Mouse (Mus musculus) embryonic facial prominence, embryonic 13.5 days (tissue): ENCODE data around the gene Bpifa1. TPM values are rescaled to one million over a fixed set of nuclear protein-coding genes. Genes with fewer than 3 reads are reported as not detected.
"Not testable (repeated sequence)": the region's sequence is repeated elsewhere in the genome, so short reads cannot be mapped to it uniquely, and the experiment has no call there.

Source experiments
- ATAC-seq: fragments of 200-750 bp; cut with Nextera tagmentation; 2 replicates; pipeline ENCODE4 v1.8.0; 2017; ENCODE audit warnings: low read depth; ENCODE audit not compliant: insufficient number of reproducible peaks, insufficient read depth, low FRiP score, low TSS enrichment
- H3K27ac ChIP-seq: fragments of 300-500 bp; sonication (generic); 2 replicates; pipeline ENCODE4 v1.5.1; 2015; ENCODE audit warnings: moderate library complexity, mild to moderate bottlenecking, inconsistent platforms
- H3K27me3 ChIP-seq: fragments of 300-500 bp; sonication (generic); 2 replicates; pipeline ENCODE4 v1.6.1; 2015; ENCODE audit warnings: mild to moderate bottlenecking, inconsistent platforms
- H3K36me3 ChIP-seq: fragments of 300-500 bp; sonication (generic); 2 replicates; pipeline ENCODE4 v1.6.1; 2015; ENCODE audit warnings: mild to moderate bottlenecking, inconsistent platforms
- H3K4me1 ChIP-seq: fragments of 300-500 bp; sonication (generic); 2 replicates; pipeline ENCODE4 v1.6.1; 2015; ENCODE audit warnings: inconsistent platforms
- H3K4me2 ChIP-seq: fragments of 300-500 bp; sonication (generic); 2 replicates; pipeline ENCODE4 v1.6.1; 2015; ENCODE audit warnings: moderate library complexity, mild to moderate bottlenecking, inconsistent platforms
- H3K4me3 ChIP-seq: fragments of 300-500 bp; sonication (generic); 2 replicates; pipeline ENCODE4 v1.5.1; 2015; ENCODE audit warnings: mild to moderate bottlenecking, inconsistent platforms
- H3K9ac ChIP-seq: fragments of 300-500 bp; sonication (generic); 2 replicates; pipeline ENCODE4 v1.6.1; 2015; ENCODE audit warnings: mild to moderate bottlenecking, inconsistent platforms
- H3K9me3 ChIP-seq: fragments of 300-500 bp; sonication (generic); 2 replicates; pipeline ENCODE4 v1.6.1; 2016; ENCODE audit warnings: inconsistent platforms
- WGBS: fragments of 180-500 bp; shearing (Covaris S2); methylation state at CpG from one replicate; pipeline ENCODE4 v1.1.7; 2015; ENCODE audit warnings: mixed read lengths; 5-methylcytosine and 5-hydroxymethylcytosine counted together
- polyA plus RNA-seq: library from polyadenylated mRNA; unstranded; fragments of >200 nt; fragmentation: Nextera tagmentation; extraction: Ambion mirVana; gene quantifications from 2 replicates; pipeline ENCODE4 v1.2.1, GENCODE M21; 2015

The Bpifa1 gene
- polyA plus RNA-seq, 1 experiment from 2014 or later, result 4.7 TPM

DNA sequence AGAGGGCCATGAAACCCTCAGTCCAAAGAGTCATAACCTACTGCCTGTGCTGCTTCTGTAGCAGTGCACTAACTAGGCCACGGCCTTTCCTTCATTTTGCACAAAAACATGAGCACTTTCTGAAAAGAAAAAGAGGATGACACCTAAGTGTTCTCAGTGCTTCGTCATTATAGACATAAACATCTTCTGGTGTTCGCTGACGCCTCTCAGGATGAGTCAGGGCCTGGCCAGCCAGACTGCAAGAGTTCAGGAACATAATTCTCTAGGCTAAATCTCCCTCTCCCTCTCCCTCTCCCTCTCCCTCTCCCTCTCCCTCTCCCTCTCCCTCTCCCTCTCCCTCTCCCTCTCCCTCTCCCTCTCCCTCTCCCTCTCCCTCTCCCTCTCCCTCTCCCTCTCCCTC is 40.4 kb downstream of the Bpifa1 start:
- 88% methylated on average over 4 of the region's 4 CpGs for WGBS
- H3K4me1 ChIP-seq, H3K4me3 ChIP-seq, H3K27me3 ChIP-seq, H3K9ac ChIP-seq, H3K27ac ChIP-seq, H3K36me3 ChIP-seq, H3K9me3 ChIP-seq, ATAC-seq, H3K4me2 ChIP-seq: not testable (repeated sequence)

DNA sequence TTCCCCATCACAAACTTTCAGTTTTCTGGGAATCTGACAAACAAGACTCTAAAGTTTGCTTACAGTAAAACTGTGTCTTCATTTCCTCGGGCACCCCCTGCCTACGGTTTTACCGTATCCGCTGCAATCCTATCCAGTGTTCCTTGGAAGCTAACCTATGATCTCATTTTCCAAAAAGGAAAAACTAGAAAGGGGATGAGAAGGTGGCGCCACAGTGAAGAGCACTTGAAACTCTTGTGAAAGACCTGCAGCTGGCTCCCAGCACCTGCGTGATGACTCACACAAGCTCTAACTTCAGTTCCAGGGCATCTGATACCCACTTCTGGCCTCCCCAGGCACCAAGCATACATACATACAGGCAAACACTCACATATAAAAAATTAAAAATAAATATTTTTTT is 42.6 kb downstream of the Bpifa1 start:
- Histone ChIP-seq H3K9me3 (no peaks in the 10 kb centered on the region), H3K4me1 (no peaks in the 10 kb centered on the region), H3K4me3 (no peak overlapping the region), H3K9ac (no peak overlapping the region), H3K27ac (no peak overlapping the region), H3K36me3 (no peaks in the 10 kb centered on the region), H3K4me2 (no peak overlapping the region), H3K27me3 (no peaks in the 10 kb centered on the region)
- no peak for ATAC-seq
- 83% methylated on average over 6 of the region's 6 CpGs for WGBS

DNA sequence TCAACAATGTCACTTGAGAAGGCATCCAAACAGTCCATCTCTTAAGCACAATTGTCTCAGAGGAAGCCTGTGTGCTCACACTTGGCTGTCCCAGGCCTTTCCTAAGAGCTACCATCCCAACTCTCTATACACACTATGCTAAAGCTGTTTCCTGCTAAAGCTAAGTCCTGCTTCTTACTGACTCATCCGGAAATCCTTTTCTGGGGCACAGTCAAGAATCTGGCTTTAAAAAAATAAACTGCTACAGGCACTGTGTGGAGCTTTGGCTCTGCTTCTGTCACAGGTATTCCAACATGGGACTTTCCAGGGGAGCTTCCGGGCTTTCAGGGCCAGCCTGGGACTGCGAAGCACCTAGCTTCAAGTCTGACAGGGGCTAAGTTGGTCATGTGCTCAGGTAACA is 43.1 kb downstream of the Bpifa1 start:
- Histone ChIP-seq H3K9me3 (no peaks in the 10 kb centered on the region), H3K27ac (no peak overlapping the region; the same call in 1 of the 2 replicates), H3K4me2 (no peak overlapping the region), H3K27me3 (no peaks in the 10 kb centered on the region), H3K9ac (no peak overlapping the region), H3K4me3 (no peak overlapping the region), H3K4me1 (no peaks in the 10 kb centered on the region), H3K36me3 (no peaks in the 10 kb centered on the region)
- WGBS, result 80% methylated on average over 3 of the region's 3 CpGs
- no peak for ATAC-seq

DNA sequence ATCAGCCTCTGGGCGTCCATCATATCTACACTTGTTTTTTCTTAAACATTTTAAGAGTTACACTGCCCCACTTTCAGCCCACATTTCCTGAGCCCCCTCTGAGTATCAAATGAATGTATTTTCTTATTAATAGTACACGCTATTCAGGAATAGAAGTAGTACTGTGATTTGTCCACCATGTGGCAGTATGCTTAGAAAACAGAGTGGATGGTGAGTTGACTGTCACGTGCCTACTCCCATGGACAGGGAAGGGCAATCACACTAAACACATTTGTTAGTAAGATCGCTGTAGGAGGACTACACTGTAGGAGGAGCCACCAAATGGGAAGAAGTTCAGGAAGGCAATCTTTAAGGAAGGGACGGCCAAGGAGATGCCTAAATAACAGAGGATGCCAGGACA is 44.8 kb downstream of the Bpifa1 start:
- H3K9me3 ChIP-seq, result no peaks in the 10 kb centered on the region
- WGBS, result 42% methylated on average over 5 of the region's 5 CpGs
- no peak overlapping the region for H3K27ac ChIP-seq
- no peak overlapping the region for H3K9ac ChIP-seq
- H3K4me1 ChIP-seq, result no peaks in the 10 kb centered on the region
- H3K4me2 ChIP-seq, result no peak overlapping the region
- H3K27me3 ChIP-seq, result no peaks in the 10 kb centered on the region
- no peaks in the 10 kb centered on the region for H3K36me3 ChIP-seq
- no peak for ATAC-seq
- H3K4me3 ChIP-seq, result no peak overlapping the region

DNA sequence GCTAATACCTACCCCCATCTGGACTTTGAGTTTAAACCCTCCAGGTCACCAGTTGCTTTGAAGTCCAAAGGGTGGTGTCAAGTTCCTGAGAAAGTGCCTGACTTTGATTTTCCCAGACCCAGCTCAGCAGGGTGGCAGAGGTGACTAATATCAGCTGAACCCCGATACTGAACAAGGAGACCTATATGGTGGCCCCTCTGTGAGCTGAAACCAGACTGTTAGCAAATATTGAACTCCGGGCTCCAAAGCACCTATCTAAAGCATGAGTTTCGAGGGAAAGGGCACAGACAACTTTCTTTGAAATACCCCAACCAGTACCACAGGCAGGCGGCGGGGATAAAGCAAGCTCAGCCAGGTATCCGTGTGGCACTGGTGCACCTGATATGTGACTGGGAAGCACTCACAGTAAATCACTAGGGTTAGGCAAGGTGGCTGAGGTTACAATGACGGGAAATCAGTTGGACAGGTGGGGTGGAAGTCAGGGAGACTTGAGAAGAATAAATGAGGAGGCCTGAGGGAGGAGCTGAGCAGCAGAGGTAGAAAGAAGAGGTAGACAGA is 47.3 kb downstream of the Bpifa1 start:
- no peak for ATAC-seq
- no peak overlapping the region for H3K4me3 ChIP-seq
- no peaks in the 10 kb centered on the region for H3K9me3 ChIP-seq
- no peak overlapping the region for H3K9ac ChIP-seq
- WGBS, result 78% methylated on average over 7 of the region's 7 CpGs
- no peak overlapping the region for H3K4me2 ChIP-seq
- no peaks in the 10 kb centered on the region for H3K36me3 ChIP-seq
- no peaks in the 10 kb centered on the region for H3K27me3 ChIP-seq
- H3K27ac ChIP-seq, result no peak overlapping the region
- no peaks in the 10 kb centered on the region for H3K4me1 ChIP-seq

DNA sequence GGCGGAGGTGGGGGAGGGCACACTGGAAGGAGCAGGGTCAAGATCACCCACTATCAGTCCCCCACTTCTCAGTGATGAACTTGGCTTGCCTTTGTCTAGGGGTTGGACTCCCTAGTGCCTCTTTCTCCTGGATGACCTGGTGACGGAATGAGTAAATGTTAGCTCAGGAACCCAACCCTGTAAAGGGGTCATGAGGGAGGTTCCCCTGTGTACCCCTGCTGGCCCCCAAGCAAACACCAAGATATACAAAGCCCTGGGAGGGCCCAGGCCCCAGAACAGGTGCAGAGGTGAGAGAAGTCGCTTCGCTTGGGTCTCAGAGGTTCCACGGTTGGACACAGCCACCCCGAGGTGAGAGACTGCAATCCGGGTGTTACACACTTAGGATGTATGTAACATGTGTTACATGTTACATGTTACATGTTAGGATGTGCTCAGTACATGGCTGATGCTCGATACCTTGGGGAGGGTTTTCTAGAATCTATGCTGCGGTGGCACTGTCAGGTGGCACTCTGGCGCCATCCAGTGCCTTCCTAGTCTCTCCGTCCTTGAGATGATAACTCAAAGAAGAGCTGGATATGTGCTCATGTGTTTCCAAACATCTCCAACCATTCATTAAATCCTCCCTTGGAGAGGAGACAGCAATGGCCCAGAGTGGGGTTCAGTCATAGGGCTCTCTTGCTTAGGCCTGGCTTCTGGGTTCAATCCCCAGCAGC is 48.0 kb downstream of the Bpifa1 start, which contains the start of gene Bpifb1:
Gene Bpifb1, plus strand, starts transcription at position 273 of the 713 bp plus-strand sequence.
- Histone ChIP-seq H3K4me3 (no peak within 1 kb of the TSS), H3K27ac (no peak within 1 kb of the TSS), H3K27me3 (no peaks in the 10 kb centered on the region), H3K9me3 (no peaks in the 10 kb centered on the region), H3K4me1 (no peaks in the 10 kb centered on the region), H3K9ac (no peak within 1 kb of the TSS), H3K36me3 (no peaks in the 10 kb centered on the region), H3K4me2 (no peak within 1 kb of the TSS)
- ATAC-seq, result no peak
- WGBS, result 86% methylated on average over 11 of the region's 11 CpGs

DNA sequence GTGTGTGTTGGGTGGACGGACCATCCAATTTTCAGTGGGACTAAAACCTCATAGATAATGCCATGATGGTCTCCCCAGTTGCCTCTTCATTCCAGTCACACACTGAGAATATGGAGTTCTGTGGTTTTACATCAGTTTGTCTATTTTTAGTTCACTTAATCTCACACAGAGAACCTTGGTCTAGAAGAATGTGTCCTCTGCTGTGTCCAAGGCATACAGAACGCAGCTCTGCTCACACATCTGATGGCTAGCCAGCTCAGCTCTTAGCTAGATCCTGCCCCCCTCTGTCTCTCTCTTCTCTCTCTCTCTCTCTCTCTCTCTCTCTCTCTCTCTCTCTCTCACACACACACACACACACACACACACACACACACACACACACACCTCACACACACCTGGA is 49.5 kb downstream of the Bpifa1 start:
- no peaks in the 10 kb centered on the region for H3K4me1 ChIP-seq
- 76% methylated on average over 2 of the region's 2 CpGs for WGBS
- H3K9ac ChIP-seq, result no peak overlapping the region
- no peak overlapping the region for H3K4me2 ChIP-seq
- H3K9me3 ChIP-seq, result no peaks in the 10 kb centered on the region
- no peak overlapping the region for H3K4me3 ChIP-seq
- no peaks in the 10 kb centered on the region for H3K36me3 ChIP-seq
- H3K27me3 ChIP-seq, result no peaks in the 10 kb centered on the region
- no peak overlapping the region for H3K27ac ChIP-seq
- no peak for ATAC-seq

DNA sequence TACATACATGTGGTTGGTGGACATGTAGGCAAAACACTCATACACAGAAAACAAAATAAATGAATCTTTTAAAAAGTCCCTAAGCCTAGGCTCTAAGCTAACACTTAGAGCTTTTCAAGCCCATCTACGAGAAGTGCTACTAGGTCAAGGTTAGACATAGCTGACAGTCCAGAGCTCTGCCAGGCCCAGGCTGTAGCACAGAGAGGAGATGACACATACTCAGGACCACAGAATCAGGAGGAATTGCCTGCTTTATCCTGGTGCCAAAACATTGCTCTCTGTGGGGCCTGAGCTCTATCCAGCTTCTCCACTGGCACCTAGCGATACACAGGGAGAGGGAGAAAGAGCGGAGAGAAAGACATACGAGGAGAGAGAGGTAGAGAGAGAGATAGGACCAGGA is 50.4 kb downstream of the Bpifa1 start:
- H3K4me2 ChIP-seq, result no peak overlapping the region
- no peaks in the 10 kb centered on the region for H3K4me1 ChIP-seq
- H3K4me3 ChIP-seq, result no peak overlapping the region
- H3K9me3 ChIP-seq, result no peaks in the 10 kb centered on the region
- H3K27ac ChIP-seq, result no peak overlapping the region
- ATAC-seq, result no peak
- no peak overlapping the region for H3K9ac ChIP-seq
- WGBS, result 92% methylated on average over 4 of the region's 4 CpGs
- H3K36me3 ChIP-seq, result no peaks in the 10 kb centered on the region
- no peaks in the 10 kb centered on the region for H3K27me3 ChIP-seq

DNA sequence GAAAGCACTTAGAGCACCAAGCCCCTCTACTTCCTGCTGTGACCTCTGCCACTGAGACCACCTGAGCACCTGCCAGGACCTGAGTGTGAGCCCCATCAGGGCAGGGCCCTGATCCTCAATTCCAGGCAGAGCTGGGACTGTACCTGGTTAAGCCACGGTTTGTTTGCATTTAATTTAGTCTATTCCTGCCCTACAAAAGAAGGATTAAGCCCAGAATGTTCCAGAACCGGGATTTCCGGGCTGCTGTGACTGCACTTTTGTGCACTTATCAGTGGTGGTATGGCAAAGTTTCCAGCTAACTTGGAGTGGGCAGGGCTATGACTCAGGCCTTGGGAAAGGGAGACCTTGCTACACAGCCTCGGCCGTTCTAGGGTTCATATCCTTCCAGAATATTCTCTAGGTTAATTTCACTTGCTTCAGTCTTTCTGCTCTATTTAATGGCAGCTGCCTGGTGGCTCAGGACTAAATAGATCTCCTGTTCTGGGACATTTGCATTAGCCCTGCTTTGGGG is 51.4 kb downstream of the Bpifa1 start:
- ATAC-seq, result no peak
- Histone ChIP-seq H3K36me3 (no peaks in the 10 kb centered on the region), H3K4me3 (no peak overlapping the region), H3K4me2 (no peak overlapping the region), H3K9me3 (no peaks in the 10 kb centered on the region), H3K27me3 (no peaks in the 10 kb centered on the region), H3K4me1 (no peaks in the 10 kb centered on the region), H3K27ac (no peak overlapping the region), H3K9ac (no peak overlapping the region)
- WGBS, result 61% methylated on average over 5 of the region's 5 CpGs

DNA sequence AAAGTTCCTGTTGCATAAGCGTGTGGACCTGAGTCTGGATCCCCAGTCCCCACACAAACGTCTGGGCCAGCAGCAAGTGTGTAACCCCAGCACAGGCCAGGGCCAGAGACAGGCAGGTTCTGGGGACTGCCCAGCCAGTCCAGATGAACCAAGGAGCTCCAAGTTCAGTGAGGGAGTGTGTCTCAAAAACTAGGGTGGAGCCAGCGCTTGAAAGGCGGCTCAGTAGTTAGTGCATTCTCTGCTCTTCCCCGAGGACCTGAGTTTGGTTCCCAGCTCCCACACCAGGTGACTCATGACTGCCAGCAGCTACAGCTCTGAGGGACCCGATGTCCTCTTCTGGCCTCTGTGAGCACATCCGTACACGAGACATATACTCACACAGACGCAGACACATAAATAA is 54.4 kb downstream of the Bpifa1 start:
- no peaks in the 10 kb centered on the region for H3K36me3 ChIP-seq
- no peak overlapping the region for H3K4me3 ChIP-seq
- no peaks in the 10 kb centered on the region for H3K9me3 ChIP-seq
- no peak overlapping the region for H3K27ac ChIP-seq
- ATAC-seq, result no peak
- H3K9ac ChIP-seq, result no peak overlapping the region
- 87% methylated on average over 9 of the region's 9 CpGs for WGBS
- H3K4me1 ChIP-seq, result no peaks in the 10 kb centered on the region
- no peaks in the 10 kb centered on the region for H3K27me3 ChIP-seq
- no peak overlapping the region for H3K4me2 ChIP-seq
